Mouse (Mus musculus) gastrocnemius, postnatal 10 days (tissue): Measurements from ENCODE around the gene Mrps11. TPM values are rescaled to one million over a fixed set of nuclear protein-coding genes. Genes with fewer than 3 reads are reported as not detected.

ENCODE experiments used
- DNase-seq: peaks from one replicate; pipeline ENCODE4 v3.0.0; 2021; ENCODE audit warnings: mixed read lengths
- long read RNA-seq, 2 experiments: library from polyadenylated mRNA; stranded (forward); transcript quantifications; one replicate each; pipeline ENCODE4 v2.0.0; 2021
- total RNA-seq, 2 experiments: library from RNA; stranded (reverse); gene quantifications; 2 replicates each; pipeline ENCODE4 v1.2.3; 2021

Mrps11 gene
- total RNA-seq, result 10 to 100 TPM; 24.1 to 24.4 TPM
- long read RNA-seq, experiment 1, transcript Mrps11-201 (6 exons, 1,056 nt), result major isoform, 21 of 22 reads
- long read RNA-seq, experiment 1, partial matches to known transcripts, result 1 of 22 reads
- long read RNA-seq, experiment 1, other reads (novel, unspliced or antisense), result 0 of 22 reads
- long read RNA-seq, experiment 2, transcript Mrps11-201 (6 exons, 1,056 nt), result major isoform, 16 of 18 reads
- long read RNA-seq, experiment 2, partial matches to known transcripts, result 1 of 18 reads
- long read RNA-seq, experiment 2, other reads (novel, unspliced or antisense), result 0 of 18 reads

- DNase-seq, result peak; percentile 88
Observed at GRCm38 (mm10) chr7:78782639-78783581, at the start of gene Mrps11, which contains the start of gene Mrpl46. TSS of gene Mrps11 (plus strand) at chr7:78783119. TSS of gene Mrpl46 (minus strand) at chr7:78783531.

GRCm38 (mm10) chr7:78737196-78737595 lies 45.7 kb upstream of the Mrps11 start:
- no peak for DNase-seq

GRCm38 (mm10) chr7:78737614-78738210 lies 45.2 kb upstream of the Mrps11 start, which contains the start of gene Ntrk3:
TSS of gene Ntrk3 (minus strand) at chr7:78738012.
- no peak for DNase-seq

GRCm38 (mm10) chr7:78739351-78740000 lies 43.4 kb upstream of the Mrps11 start:
- no peak for DNase-seq

GRCm38 (mm10) chr7:78743731-78744385 lies 39.1 kb upstream of the Mrps11 start:
- no peak for DNase-seq

GRCm38 (mm10) chr7:78752961-78753360 lies 30.0 kb upstream of the Mrps11 start:
- DNase-seq, result no peak

- no peak for DNase-seq
Observed at GRCm38 (mm10) chr7:78753752-78754457, 29.0 kb upstream of the Mrps11 start.

GRCm38 (mm10) chr7:78754458-78755000 lies 28.4 kb upstream of the Mrps11 start:
- DNase-seq, result no peak

GRCm38 (mm10) chr7:78763801-78764200 lies 19.1 kb upstream of the Mrps11 start:
- no peak for DNase-seq

GRCm38 (mm10) chr7:78765215-78765631 lies 17.7 kb upstream of the Mrps11 start:
- DNase-seq, result no peak

- DNase-seq, result peak; percentile 65
Observed at GRCm38 (mm10) chr7:78766019-78766683, 16.8 kb upstream of the Mrps11 start.

- DNase-seq, result no peak
Observed at GRCm38 (mm10) chr7:78767929-78768531, 14.9 kb upstream of the Mrps11 start.

- no peak for DNase-seq
Observed at GRCm38 (mm10) chr7:78769075-78769652, 13.8 kb upstream of the Mrps11 start.

GRCm38 (mm10) chr7:78770936-78771335 lies 12.0 kb upstream of the Mrps11 start:
- no peak for DNase-seq

- no peak for DNase-seq
Observed at GRCm38 (mm10) chr7:78778741-78779140, 4.2 kb upstream of the Mrps11 start.

- no peak for DNase-seq
Observed at GRCm38 (mm10) chr7:78785906-78786305, 3.0 kb downstream of the Mrps11 start.

- DNase-seq, result no peak
Observed at GRCm38 (mm10) chr7:78787793-78788380, 5.0 kb downstream of the Mrps11 start.

GRCm38 (mm10) chr7:78791359-78792222 lies 8.7 kb downstream of the Mrps11 start:
- DNase-seq, result peak; percentile 23
